Mouse (Mus musculus) ES-Bruce4 (cell line): ENCODE results near the gene Dph5. TPM values are rescaled to one million over a fixed set of nuclear protein-coding genes. Genes with fewer than 3 reads are reported as not detected.
"Not testable (repeated sequence)": the region's sequence is repeated elsewhere in the genome, so short reads cannot be mapped to it uniquely, and the experiment has no call there.

Source experiments
- H3K27ac ChIP-seq: 2 replicates; pipeline ENCODE4 v1.5.1; 2012; ENCODE audit warnings: low read length, inconsistent platforms; ENCODE audit not compliant: insufficient read depth
- H3K27me3 ChIP-seq: 2 replicates; pipeline ENCODE4 v1.6.1; 2012; ENCODE audit warnings: mild to moderate bottlenecking, low read length, inconsistent platforms; ENCODE audit not compliant: control insufficient read depth, poor library complexity, insufficient read depth, severe bottlenecking
- H3K36me3 ChIP-seq: 2 replicates; pipeline ENCODE4 v1.6.1; 2012; ENCODE audit warnings: inconsistent platforms, mild to moderate bottlenecking, low read length, moderate library complexity; ENCODE audit not compliant: control insufficient read depth, poor library complexity, insufficient read depth, severe bottlenecking
- H3K4me1 ChIP-seq: one replicate; pipeline ENCODE4 v1.8.1; 2011; ENCODE audit warnings: low read length; ENCODE audit not compliant: control insufficient read depth, insufficient read depth
- H3K4me3 ChIP-seq: 2 replicates; pipeline ENCODE4 v1.5.1; 2011; ENCODE audit warnings: low read depth, mild to moderate bottlenecking, low read length
- H3K9ac ChIP-seq: 2 replicates; pipeline ENCODE4 v1.6.1; 2012; ENCODE audit warnings: low read depth, mild to moderate bottlenecking, inconsistent platforms; ENCODE audit not compliant: poor library complexity, severe bottlenecking
- H3K9me3 ChIP-seq: replicated peaks from 2 replicates; pipeline ENCODE4 v1.6.1; 2012; ENCODE audit warnings: mild to moderate bottlenecking, low read length, inconsistent platforms; ENCODE audit not compliant: control insufficient read depth, poor library complexity, insufficient read depth, severe bottlenecking
- CTCF ChIP-seq: IDR thresholded peaks from one replicate; pipeline ENCODE4 v1.8.1; 2011; ENCODE audit warnings: low read depth, low read length
- EP300 ChIP-seq: IDR thresholded peaks from 2 replicates; pipeline ENCODE4 v1.6.1; 2011; ENCODE audit warnings: low read depth, low read length; ENCODE audit not compliant: insufficient read depth
- POLR2A ChIP-seq: IDR thresholded peaks from one replicate; pipeline ENCODE4 v1.8.1; 2011; ENCODE audit warnings: low read length; ENCODE audit not compliant: insufficient read depth
- polyA plus RNA-seq: library from polyadenylated mRNA; stranded (reverse); fragments of >200 nt; gene quantifications from 2 replicates; pipeline ENCODE4 v1.2.4, GENCODE M21; 2011; ENCODE audit warnings: low read depth; ENCODE audit not compliant: missing spikeins, insufficient read depth, insufficient read length

The Dph5 gene
- polyA plus RNA-seq, 1 experiment = 33.2 TPM

DNA sequence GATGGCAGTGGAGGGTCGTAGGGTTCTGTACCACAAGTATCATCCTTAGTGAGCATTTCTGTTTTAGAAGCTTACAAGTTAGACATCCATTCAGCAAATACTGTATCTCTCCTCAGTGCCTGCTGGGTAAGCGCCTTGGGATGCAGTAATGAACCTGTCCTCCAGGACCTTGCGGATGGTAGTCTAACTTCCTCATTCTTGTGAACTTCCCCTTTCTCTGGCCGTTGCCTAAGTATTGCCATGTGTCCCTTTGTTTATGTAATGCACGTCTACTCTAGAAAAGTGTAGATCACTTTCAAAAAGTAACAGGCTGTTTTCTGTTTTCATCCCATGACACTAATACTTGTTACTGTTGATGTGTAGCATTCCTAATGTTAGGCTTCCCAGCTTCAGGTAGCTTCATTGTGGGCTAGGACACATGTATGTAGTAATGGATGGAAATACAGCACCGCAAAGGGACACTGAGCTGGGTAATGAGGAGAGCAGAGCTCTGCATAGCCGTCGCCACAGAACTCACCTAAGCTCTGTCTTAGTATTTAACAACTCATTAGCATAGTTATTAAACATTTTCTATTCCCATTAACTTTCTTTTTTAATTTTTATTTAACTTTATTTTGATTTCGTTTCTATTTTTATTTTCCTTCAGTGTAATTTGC, 14.8 kb downstream of the Dph5 start:
- Histone ChIP-seq H3K27me3 (no peaks in the 10 kb centered on the region), H3K4me1 (no peaks in the 10 kb centered on the region), H3K9me3 (peaks cover 23% of the 10 kb centered on the region), H3K9ac (no peak overlapping the region), H3K36me3 (peaks cover 21% of the 10 kb centered on the region), H3K4me3 (no peak overlapping the region), H3K27ac (no peak overlapping the region)
- TF ChIP-seq CTCF (no peak), EP300 (no peak), POLR2A (no peak)

GRCm38 (mm10) chr3:115905067-115905466, 17.4 kb downstream of the Dph5 start:
- peaks cover 31% of the 10 kb centered on the region for H3K9me3 ChIP-seq
- H3K4me1 ChIP-seq = no peaks in the 10 kb centered on the region
- H3K27me3 ChIP-seq = no peaks in the 10 kb centered on the region
- H3K36me3 ChIP-seq = peaks cover 21% of the 10 kb centered on the region
- H3K9ac ChIP-seq = no peak overlapping the region
- TF ChIP-seq EP300 (no peak), CTCF (no peak)
- H3K27ac ChIP-seq = no peak overlapping the region
- H3K4me3 ChIP-seq = no peak overlapping the region

DNA sequence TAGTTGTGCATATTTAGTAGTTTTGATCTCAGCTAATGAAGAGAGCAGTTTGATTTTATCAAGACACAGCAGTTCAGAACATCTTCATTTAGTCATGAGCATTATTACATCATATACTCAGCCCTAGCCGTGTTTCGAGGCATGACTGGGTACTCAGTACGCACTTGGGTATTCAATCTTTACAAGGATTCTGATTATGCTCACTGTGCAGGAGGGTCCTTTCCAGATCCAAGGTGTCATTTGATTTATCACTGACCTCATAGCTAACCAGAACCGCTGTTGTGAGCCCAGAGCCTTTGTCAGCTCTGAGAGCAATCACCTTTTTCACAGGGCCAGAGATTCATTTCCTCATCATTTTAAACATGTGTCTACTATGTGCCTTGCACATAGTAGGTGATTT, 17.9 kb downstream of the Dph5 start:
- Histone ChIP-seq H3K36me3 (peaks cover 21% of the 10 kb centered on the region), H3K4me1 (no peaks in the 10 kb centered on the region), H3K4me3 (no peak overlapping the region), H3K9ac (no peak overlapping the region), H3K27me3 (no peaks in the 10 kb centered on the region), H3K9me3 (peaks cover 31% of the 10 kb centered on the region), H3K27ac (no peak overlapping the region)
- TF ChIP-seq EP300 (no peak), CTCF (no peak), POLR2A (no peak)

DNA sequence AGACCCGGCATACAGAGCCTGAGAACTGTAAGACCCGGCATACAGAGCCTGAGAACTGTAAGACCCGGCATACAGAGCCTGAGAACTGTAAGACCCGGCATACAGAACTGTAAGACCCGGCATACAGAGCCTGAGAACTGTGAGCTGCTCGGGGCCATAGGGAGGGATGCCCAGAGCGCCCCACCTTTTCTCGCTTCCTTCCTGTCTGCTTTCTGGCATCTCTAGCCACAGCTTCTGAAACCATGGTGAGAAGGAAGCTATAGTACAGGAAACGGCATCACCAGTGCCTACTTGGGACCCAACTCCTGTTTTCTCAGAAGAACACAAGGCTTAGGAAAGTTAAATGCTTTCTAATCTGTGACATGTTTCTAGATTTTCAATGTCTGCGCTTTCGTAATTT, 19.8 kb downstream of the Dph5 start:
- peaks cover 11% of the 10 kb centered on the region for H3K36me3 ChIP-seq
- H3K4me1 ChIP-seq, H3K9ac ChIP-seq, H3K27me3 ChIP-seq, H3K27ac ChIP-seq, H3K4me3 ChIP-seq: not testable (repeated sequence)
- H3K9me3 ChIP-seq = peaks cover 23% of the 10 kb centered on the region

DNA sequence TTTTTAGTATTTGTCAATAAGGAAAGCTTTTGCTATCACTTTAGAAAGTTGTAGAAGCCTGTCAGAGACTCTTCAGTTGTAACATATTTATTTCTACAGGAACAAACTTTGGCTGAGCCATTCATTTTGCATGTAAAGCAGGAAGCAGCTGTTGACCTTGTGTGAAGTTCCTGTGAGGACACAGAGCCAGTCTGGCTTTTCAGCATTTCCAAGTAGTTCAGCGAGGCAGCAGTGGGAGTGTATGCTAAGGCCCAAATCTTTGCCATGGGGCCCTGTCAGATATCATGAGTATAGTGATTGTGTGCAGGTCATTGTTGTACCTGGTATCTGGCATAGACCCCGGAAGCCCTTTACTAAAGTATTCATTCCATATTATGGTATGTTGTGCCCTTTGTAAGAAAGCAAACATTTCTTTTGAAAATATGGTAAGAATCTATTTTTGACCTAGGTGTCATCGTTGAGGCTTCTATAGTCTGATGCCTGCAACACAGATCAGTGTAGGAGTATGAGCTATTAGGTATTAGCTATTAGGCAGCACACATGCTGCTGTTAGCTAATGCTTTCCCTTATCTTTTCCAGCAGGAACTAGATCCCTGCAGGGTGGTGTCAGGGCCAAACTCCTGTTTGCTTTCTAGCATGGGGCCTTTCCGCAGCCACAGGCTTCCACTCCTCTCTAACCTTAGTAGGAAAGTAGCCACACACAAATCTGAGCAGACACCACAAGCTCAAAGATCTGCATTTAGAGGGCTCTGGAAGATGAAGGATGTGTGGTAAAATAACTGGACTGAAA, 37.0 kb downstream of the Dph5 start:
- Histone ChIP-seq H3K27ac (no peak overlapping the region), H3K9me3 (no peaks in the 10 kb centered on the region), H3K4me1 (no peaks in the 10 kb centered on the region), H3K9ac (no peak overlapping the region), H3K27me3 (no peaks in the 10 kb centered on the region), H3K4me3 (no peak overlapping the region), H3K36me3 (peaks cover 2% of the 10 kb centered on the region)
- TF ChIP-seq CTCF = no peak
- no peak for TF ChIP-seq POLR2A
- TF ChIP-seq EP300 = no peak

GRCm38 (mm10) chr3:115926531-115926930, 38.9 kb downstream of the Dph5 start:
- H3K4me1 ChIP-seq = no peaks in the 10 kb centered on the region
- no peak overlapping the region for H3K27ac ChIP-seq
- H3K36me3 ChIP-seq = peaks cover 2% of the 10 kb centered on the region
- no peaks in the 10 kb centered on the region for H3K27me3 ChIP-seq
- TF ChIP-seq EP300 = no peak
- TF ChIP-seq CTCF = no peak
- no peak for TF ChIP-seq POLR2A
- no peaks in the 10 kb centered on the region for H3K9me3 ChIP-seq
- no peak overlapping the region for H3K4me3 ChIP-seq
- H3K9ac ChIP-seq = no peak overlapping the region
